ENCODE assay signal across 8 mouse cellular contexts in the genomic region with DNA sequence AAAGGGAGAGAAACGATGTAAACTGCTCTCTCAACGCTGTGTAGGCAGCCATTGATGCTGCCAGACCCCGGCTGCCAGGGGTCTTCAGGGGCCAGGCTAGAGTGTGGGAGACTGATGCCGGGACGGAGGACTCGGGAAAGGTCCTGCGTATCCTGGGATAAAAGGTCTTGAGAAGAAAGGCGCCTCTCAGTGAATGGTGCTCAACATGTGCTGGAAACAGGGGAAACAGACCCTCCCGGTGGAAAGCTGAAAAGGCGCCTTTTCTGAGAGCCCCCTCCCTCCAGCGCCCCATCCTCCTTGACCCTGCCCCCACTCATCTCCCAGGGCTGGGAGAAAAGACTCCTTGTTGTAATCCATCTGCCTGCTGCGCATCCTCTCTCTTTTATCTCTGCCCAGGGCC.
A peak's percentile ranks its signal among the peaks of the same experiment; 100 is the strongest.
DNase-seq lines count a peak whose midpoint lies in the region; ATAC-seq and TF ChIP-seq lines count a peak whose summit lies in the region.

No protein-coding gene starts in this region.

- H3K27me3 ChIP-seq in kidney, postnatal 0 days (ENCODE audit: insufficient read depth, low read length), result no peaks in the 10 kb centered on the region
- no peaks in the 10 kb centered on the region for H3K27me3 ChIP-seq in embryonic facial prominence, embryonic 13.5 days
- H3K27me3 ChIP-seq in hindbrain, embryonic 14.5 days (ENCODE audit: control insufficient read depth, insufficient read depth, low read length), result no peaks in the 10 kb centered on the region
- no peaks in the 10 kb centered on the region for H3K27me3 ChIP-seq in neural tube, embryonic 11.5 days (ENCODE audit: control insufficient read depth, insufficient read depth, low read length)

- no peaks in the 10 kb centered on the region for H3K4me1 ChIP-seq in kidney, postnatal 0 days (replicated peaks; ENCODE audit: insufficient read depth, low read length)
- peaks cover 25% of the 10 kb centered on the region for H3K4me1 ChIP-seq in embryonic facial prominence, embryonic 13.5 days
- no peaks in the 10 kb centered on the region for H3K4me1 ChIP-seq in hindbrain, embryonic 14.5 days (replicated peaks; ENCODE audit: control insufficient read depth, insufficient read depth, low read length)
- peaks cover 3% of the 10 kb centered on the region; the same call in 1 of the 2 replicates for H3K4me1 ChIP-seq in neural tube, embryonic 11.5 days (ENCODE audit: control insufficient read depth, insufficient read depth, low read length)

- H3K4me2 ChIP-seq in kidney, postnatal 0 days (ENCODE audit: low read length), result peak overlapping the region; percentile 23; the same call in 1 of the 2 replicates
- peak overlapping the region; percentile 44 for H3K4me2 ChIP-seq in embryonic facial prominence, embryonic 13.5 days
- peak overlapping the region; percentile 28 for H3K4me2 ChIP-seq in hindbrain, embryonic 14.5 days (replicated peaks)
- H3K4me2 ChIP-seq in neural tube, embryonic 11.5 days (ENCODE audit: low read depth), result peak overlapping the region; percentile 6

- ATAC-seq in kidney, postnatal 0 days (replicated peaks; ENCODE audit: low FRiP score, low read depth), result no peak
- no peak for ATAC-seq in embryonic facial prominence, embryonic 13.5 days (ENCODE audit: insufficient number of reproducible peaks, insufficient read depth, low FRiP score, low TSS enrichment, low read depth)
- peak; percentile 40; the same call in 1 of the 2 replicates for ATAC-seq in hindbrain, embryonic 14.5 days (ENCODE audit: low FRiP score)
- peak; percentile 63; the same call in 1 of the 2 replicates for ATAC-seq in neural tube, embryonic 11.5 days (ENCODE audit: insufficient read depth, low FRiP score, low TSS enrichment)
- no peak for ATAC-seq in megakaryocyte, adult 5-6 weeks (ENCODE audit: poor library complexity, severe bottlenecking)

- no peaks in the 10 kb centered on the region for H3K36me3 ChIP-seq in kidney, postnatal 0 days (ENCODE audit: insufficient read depth, low read length)
- H3K36me3 ChIP-seq in embryonic facial prominence, embryonic 13.5 days, result no peaks in the 10 kb centered on the region
- H3K36me3 ChIP-seq in hindbrain, embryonic 14.5 days (replicated peaks; ENCODE audit: control insufficient read depth, insufficient read depth), result no peaks in the 10 kb centered on the region
- H3K36me3 ChIP-seq in neural tube, embryonic 11.5 days (ENCODE audit: control insufficient read depth, insufficient read depth, low read length), result no peaks in the 10 kb centered on the region

- DNase-seq in kidney, postnatal 0 days (ENCODE audit: low spot score), result no peak
- no peak for DNase-seq in kidney, adult 11 months
- no peak for DNase-seq in hindbrain, embryonic 14.5 days (ENCODE audit: low spot score)
- peak; percentile 52 for DNase-seq in neural tube, embryonic 11.5 days (ENCODE audit: low spot score)
- DNase-seq in right cerebral cortex, postnatal 25 days, result no peak
- no peak for DNase-seq in layer of hippocampus, adult 18-20 months (ENCODE audit: low spot score in 2 of 2)

- H3K9ac ChIP-seq in kidney, postnatal 0 days (ENCODE audit: low read depth, low read length), result 0 out of 2 replicates have a peak overlapping the region, but pooled peaks have one; percentile 35
- peak overlapping the region; percentile 36; the same call in 1 of the 2 replicates for H3K9ac ChIP-seq in embryonic facial prominence, embryonic 13.5 days
- H3K9ac ChIP-seq in hindbrain, embryonic 14.5 days, result no peak overlapping the region
- H3K9ac ChIP-seq in neural tube, embryonic 11.5 days (ENCODE audit: low read length), result peak overlapping the region; percentile 48

- 42% methylated on average over 12 of the region's 12 CpGs for WGBS in kidney, postnatal 0 days
- WGBS in embryonic facial prominence, embryonic 13.5 days, result 16% methylated on average over 12 of the region's 12 CpGs
- 7% methylated on average over 11 of the region's 12 CpGs for WGBS in hindbrain, embryonic 14.5 days
- 12% methylated on average over 12 of the region's 12 CpGs for WGBS in neural tube, embryonic 11.5 days

- H3K27ac ChIP-seq in kidney, postnatal 0 days, result no peak overlapping the region
- H3K27ac ChIP-seq in embryonic facial prominence, embryonic 13.5 days, result no peak overlapping the region
- no peak overlapping the region for H3K27ac ChIP-seq in hindbrain, embryonic 14.5 days
- H3K27ac ChIP-seq in neural tube, embryonic 11.5 days (ENCODE audit: low read depth, low read length), result peak overlapping the region; percentile 75

- TF ChIP-seq CTCF in kidney, postnatal 0 days (IDR thresholded peaks at IDR 0.05; ENCODE audit: low read depth), result no peak

- no peaks in the 10 kb centered on the region; the same call in 1 of the 2 replicates for H3K9me3 ChIP-seq in kidney, postnatal 0 days (replicated peaks; ENCODE audit: low read length)
- no peaks in the 10 kb centered on the region for H3K9me3 ChIP-seq in embryonic facial prominence, embryonic 13.5 days
- H3K9me3 ChIP-seq in hindbrain, embryonic 14.5 days (ENCODE audit: control insufficient read depth, low read length), result peaks cover 10% of the 10 kb centered on the region
- no peaks in the 10 kb centered on the region for H3K9me3 ChIP-seq in neural tube, embryonic 11.5 days (ENCODE audit: control insufficient read depth, low read length)

- 0 out of 2 replicates have a peak overlapping the region, but pooled peaks have one; percentile 4 for H3K4me3 ChIP-seq in kidney, postnatal 0 days (replicated peaks; ENCODE audit: low read depth, low read length)
- peak overlapping the region; percentile 14; the same call in 1 of the 2 replicates for H3K4me3 ChIP-seq in embryonic facial prominence, embryonic 13.5 days
- no peak overlapping the region for H3K4me3 ChIP-seq in hindbrain, embryonic 14.5 days (replicated peaks; ENCODE audit: low read length)
- no peak overlapping the region for H3K4me3 ChIP-seq in neural tube, embryonic 11.5 days (ENCODE audit: low read depth, low read length)

Comparison
In these comparisons a context has a peak if more than half of its experiments do, and no peak if none do; other contexts are left out.
1. ATAC-seq: peak in hindbrain, embryonic 14.5 days (single experiment) and neural tube, embryonic 11.5 days (single experiment); none in kidney, postnatal 0 days (single experiment), embryonic facial prominence, embryonic 13.5 days (single experiment) and megakaryocyte, adult 5-6 weeks (single experiment).
2. H3K4me3 ChIP-seq: peak in kidney, postnatal 0 days (single experiment) and embryonic facial prominence, embryonic 13.5 days (single experiment); none in hindbrain, embryonic 14.5 days (single experiment) and neural tube, embryonic 11.5 days (single experiment).
3. Peak in every context shown above with its lines, with median percentiles within 50 percentile points of each other: H3K4me2 ChIP-seq.